Mouse (Mus musculus) stomach, embryonic 16.5 days (tissue): ENCODE data around the gene Tomm22. TPM values are rescaled to one million over a fixed set of nuclear protein-coding genes. Genes with fewer than 3 reads are reported as not detected.

Source experiments
- ATAC-seq: fragments of 200-750 bp; cut with Nextera tagmentation; 2 replicates; pipeline ENCODE4 v1.8.0; 2017; ENCODE audit warnings: moderate number of reproducible peaks, moderate TSS enrichment; ENCODE audit not compliant: insufficient read depth, low FRiP score
- H3K27ac ChIP-seq: fragments of 300-500 bp; sonication (generic); 2 replicates; pipeline ENCODE4 v1.5.1; 2014; ENCODE audit warnings: low read length
- H3K27me3 ChIP-seq: fragments of 300-500 bp; sonication (generic); 2 replicates; pipeline ENCODE4 v1.6.1; 2014; ENCODE audit warnings: low read length, control low read depth, mixed read lengths; ENCODE audit not compliant: control insufficient read depth, insufficient read depth
- H3K36me3 ChIP-seq: fragments of 300-500 bp; sonication (generic); 2 replicates; pipeline ENCODE4 v1.6.1; 2014; ENCODE audit warnings: low read length; ENCODE audit not compliant: control insufficient read depth, insufficient read depth
- H3K4me1 ChIP-seq: fragments of 300-500 bp; sonication (generic); 2 replicates; pipeline ENCODE4 v1.6.1; 2014; ENCODE audit warnings: low read length, control low read depth, mixed read lengths; ENCODE audit not compliant: control insufficient read depth, insufficient read depth
- H3K4me2 ChIP-seq: fragments of 300-500 bp; sonication (generic); 2 replicates; pipeline ENCODE4 v1.6.1; 2014; ENCODE audit warnings: low read depth, low read length, mixed read lengths
- H3K4me3 ChIP-seq: fragments of 300-500 bp; sonication (generic); replicated peaks from 2 replicates; pipeline ENCODE4 v1.5.1; 2014; ENCODE audit warnings: mild to moderate bottlenecking, low read length
- H3K9ac ChIP-seq: fragments of 300-500 bp; sonication (generic); 2 replicates; pipeline ENCODE4 v1.6.1; 2014; ENCODE audit warnings: low read length
- H3K9me3 ChIP-seq: fragments of 300-500 bp; sonication (generic); replicated peaks from 2 replicates; pipeline ENCODE4 v1.6.1; 2016; ENCODE audit warnings: low read length, control low read depth; ENCODE audit not compliant: control insufficient read depth
- WGBS: fragments of 180-500 bp; shearing (Covaris S2); extraction: QIAGEN DNeasy Blood & Tissue Kit; methylation state at CpG from one replicate; pipeline ENCODE4 v1.1.7; 2014; 5-methylcytosine and 5-hydroxymethylcytosine counted together
- polyA plus RNA-seq: library from polyadenylated mRNA; unstranded; fragments of >200 nt; fragmentation: Nextera tagmentation; extraction: Ambion mirVana; gene quantifications from 2 replicates; pipeline ENCODE4 v1.2.1, GENCODE M21; 2015

Gene Tomm22
- polyA plus RNA-seq, 1 experiment from 2014 or later = 236 TPM

GRCm38 (mm10) chr15:79690426-79691022 lies 19.9 kb downstream of the Tomm22 start, which contains the start of gene Gtpbp1:
TSS of gene Gtpbp1 (plus strand) at chr15:79690845.
- peak; percentile 95 for ATAC-seq
- Histone ChIP-seq H3K27me3 (no peaks in the 10 kb centered on the region), H3K4me1 (peaks cover 25% of the 10 kb centered on the region), H3K9me3 (no peaks in the 10 kb centered on the region), H3K9ac (peak within 1 kb of the TSS; percentile 92), H3K27ac (peak within 1 kb of the TSS; percentile 71), H3K4me3 (peak within 1 kb of the TSS; percentile 87), H3K4me2 (peak within 1 kb of the TSS; percentile 97), H3K36me3 (no peaks in the 10 kb centered on the region)
- WGBS = 1% methylated on average over 45 of the region's 45 CpGs

- H3K9me3 ChIP-seq = no peaks in the 10 kb centered on the region
- peak overlapping the region; percentile 92 for H3K9ac ChIP-seq
- no peaks in the 10 kb centered on the region for H3K27me3 ChIP-seq
- under 1% methylated on average over 53 of the region's 53 CpGs for WGBS
- peak; percentile 1; the same call in 1 of the 2 replicates for ATAC-seq
- peak overlapping the region; percentile 97 for H3K4me2 ChIP-seq
- H3K4me1 ChIP-seq = peaks cover 19% of the 10 kb centered on the region
- H3K27ac ChIP-seq = peak overlapping the region; percentile 71
- H3K36me3 ChIP-seq = no peaks in the 10 kb centered on the region
- H3K4me3 ChIP-seq = peak overlapping the region; percentile 87
These were observed 20.4 kb downstream of the Tomm22 start for GRCm38 (mm10) chr15:79691023-79691508.

- Histone ChIP-seq H3K27me3 (no peaks in the 10 kb centered on the region), H3K9ac (no peak overlapping the region), H3K4me2 (0 out of 2 replicates have a peak overlapping the region, but pooled peaks have one; percentile 97), H3K27ac (no peak overlapping the region), H3K4me1 (peaks cover 15% of the 10 kb centered on the region), H3K9me3 (no peaks in the 10 kb centered on the region), H3K4me3 (no peak overlapping the region), H3K36me3 (no peaks in the 10 kb centered on the region)
- 73% methylated on average over 5 of the region's 5 CpGs for WGBS
- no peak for ATAC-seq
These were observed 21.7 kb downstream of the Tomm22 start for GRCm38 (mm10) chr15:79692334-79692733.

GRCm38 (mm10) chr15:79693740-79694139 lies 23.1 kb downstream of the Tomm22 start:
- H3K4me1 ChIP-seq = peaks cover 21% of the 10 kb centered on the region
- WGBS = 71% methylated on average over 11 of the region's 11 CpGs
- H3K27me3 ChIP-seq = no peaks in the 10 kb centered on the region
- no peaks in the 10 kb centered on the region for H3K9me3 ChIP-seq
- H3K4me2 ChIP-seq = no peak overlapping the region
- H3K27ac ChIP-seq = no peak overlapping the region
- 0 out of 2 replicates have a peak overlapping the region, but pooled peaks have one; percentile 5 for H3K4me3 ChIP-seq
- no peak for ATAC-seq
- H3K9ac ChIP-seq = no peak overlapping the region
- H3K36me3 ChIP-seq = no peaks in the 10 kb centered on the region

GRCm38 (mm10) chr15:79694512-79694911 lies 23.9 kb downstream of the Tomm22 start:
- WGBS = 86% methylated on average over 4 of the region's 4 CpGs
- Histone ChIP-seq H3K36me3 (no peaks in the 10 kb centered on the region), H3K4me2 (no peak overlapping the region), H3K9ac (no peak overlapping the region), H3K27ac (no peak overlapping the region), H3K9me3 (no peaks in the 10 kb centered on the region), H3K4me3 (no peak overlapping the region), H3K27me3 (no peaks in the 10 kb centered on the region), H3K4me1 (peaks cover 21% of the 10 kb centered on the region)
- ATAC-seq = no peak

- Histone ChIP-seq H3K4me1 (peaks cover 21% of the 10 kb centered on the region), H3K36me3 (no peaks in the 10 kb centered on the region), H3K27me3 (no peaks in the 10 kb centered on the region), H3K4me2 (no peak overlapping the region), H3K4me3 (no peak overlapping the region), H3K9me3 (no peaks in the 10 kb centered on the region), H3K9ac (no peak overlapping the region), H3K27ac (no peak overlapping the region)
- WGBS = 33% methylated on average over 3 of the region's 3 CpGs
- ATAC-seq = no peak
These were observed 24.9 kb downstream of the Tomm22 start for GRCm38 (mm10) chr15:79695516-79695915.

- Histone ChIP-seq H3K27me3 (no peaks in the 10 kb centered on the region), H3K4me1 (peaks cover 20% of the 10 kb centered on the region)
- ATAC-seq = no peak
These were observed 25.8 kb downstream of the Tomm22 start for GRCm38 (mm10) chr15:79696508-79696907.

GRCm38 (mm10) chr15:79697011-79697410 lies 26.4 kb downstream of the Tomm22 start:
- H3K4me3 ChIP-seq = no peak overlapping the region
- no peak for ATAC-seq
- no peaks in the 10 kb centered on the region for H3K9me3 ChIP-seq
- no peaks in the 10 kb centered on the region for H3K36me3 ChIP-seq
- H3K9ac ChIP-seq = no peak overlapping the region
- 88% methylated on average over 6 of the region's 6 CpGs for WGBS
- H3K27me3 ChIP-seq = no peaks in the 10 kb centered on the region
- no peak overlapping the region for H3K4me2 ChIP-seq
- no peak overlapping the region for H3K27ac ChIP-seq
- peaks cover 15% of the 10 kb centered on the region for H3K4me1 ChIP-seq

More at GRCm38 (mm10) chr15:79696508-79696907, 25.8 kb downstream of the Tomm22 start:
- no peak overlapping the region for H3K4me2 ChIP-seq
- no peaks in the 10 kb centered on the region for H3K36me3 ChIP-seq
- H3K9me3 ChIP-seq = no peaks in the 10 kb centered on the region
- no peak overlapping the region for H3K9ac ChIP-seq
- H3K27ac ChIP-seq = no peak overlapping the region
- no peak overlapping the region for H3K4me3 ChIP-seq
- 94% methylated on average over 2 of the region's 2 CpGs for WGBS

- no peak overlapping the region for H3K4me3 ChIP-seq
- no peak for ATAC-seq
- peaks cover 9% of the 10 kb centered on the region for H3K4me1 ChIP-seq
- no peak overlapping the region for H3K4me2 ChIP-seq
- 65% methylated on average over 9 of the region's 9 CpGs for WGBS
- no peak overlapping the region for H3K9ac ChIP-seq
- no peaks in the 10 kb centered on the region for H3K9me3 ChIP-seq
- no peak overlapping the region for H3K27ac ChIP-seq
- H3K36me3 ChIP-seq = no peaks in the 10 kb centered on the region
- H3K27me3 ChIP-seq = no peaks in the 10 kb centered on the region
These were observed 27.0 kb downstream of the Tomm22 start for GRCm38 (mm10) chr15:79697558-79698187.
